Mouse (Mus musculus) liver, adult 2 months (tissue): Measurements from ENCODE around the gene Lag3.

Source experiments
- CTCF ChIP-seq: fragments of 200-500 bp; IDR thresholded peaks from 2 replicates; pipeline ENCODE4 v1.5.1; 2011; ENCODE audit warnings: low read depth, low read length, control low read depth
- POLR2A ChIP-seq: fragments of 200-500 bp; IDR thresholded peaks from 2 replicates; pipeline ENCODE4 v1.6.1; 2011; ENCODE audit warnings: low read length, control low read depth; ENCODE audit not compliant: insufficient read depth; ENCODE audit errors: extremely low read depth

DNA sequence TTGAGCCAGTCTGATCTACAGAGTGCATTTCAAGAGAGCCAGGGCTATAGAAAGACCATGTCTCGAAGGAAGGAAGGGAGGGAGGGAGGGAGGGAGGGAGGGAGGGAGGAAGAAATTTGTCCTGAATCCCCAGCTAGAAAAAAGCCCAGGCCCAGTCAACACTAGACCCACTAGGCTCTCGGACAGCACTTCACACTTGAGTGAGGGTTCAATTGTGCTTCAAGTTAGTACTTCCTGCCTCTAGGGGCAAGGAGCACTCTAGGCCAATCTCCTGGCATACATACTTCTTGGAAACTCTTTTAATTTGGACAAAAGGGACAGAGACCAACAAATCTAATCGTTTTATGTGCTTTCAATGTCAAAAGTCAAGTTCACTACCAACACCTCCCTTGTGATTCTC, 46.6 kb upstream of the Lag3 start:
- TF ChIP-seq CTCF (no peak), POLR2A (no peak)
